Mouse (Mus musculus) activated CD4-positive, CD25-positive, alpha-beta regulatory T cell, adult 4 months (primary cell): Measurements from ENCODE around the gene Epha4. TPM values are rescaled to one million over a fixed set of nuclear protein-coding genes. Genes with fewer than 3 reads are reported as not detected.

ENCODE experiments used
- ATAC-seq: one replicate; pipeline ENCODE4 v1.8.0; 2017
- polyA plus RNA-seq, 2 experiments: library from polyadenylated mRNA; unstranded; fragments of 100-300 nt; shearing (Covaris generic); gene quantifications; one replicate each; pipeline ENCODE4 v1.2.1; 2017

The Epha4 gene
- under 1 TPM in 1 of 2 experiments, not detected in 1; 0.12 TPM for polyA plus RNA-seq

GRCm38 (mm10) chr1:77514963-77515650, at the start of gene Epha4:
TSS of gene Epha4 (minus strand) at chr1:77515088.
- ATAC-seq: no peak

GRCm38 (mm10) chr1:77556199-77556598, 41.3 kb upstream of the Epha4 start:
- ATAC-seq: no peak

- ATAC-seq: no peak
Measured at GRCm38 (mm10) chr1:77551927-77552326, 37.0 kb upstream of the Epha4 start.

GRCm38 (mm10) chr1:77545722-77546121, 30.8 kb upstream of the Epha4 start:
- ATAC-seq: no peak

GRCm38 (mm10) chr1:77545035-77545434, 30.1 kb upstream of the Epha4 start:
- ATAC-seq: no peak

- no peak for ATAC-seq
Measured at GRCm38 (mm10) chr1:77544279-77544678, 29.4 kb upstream of the Epha4 start.

GRCm38 (mm10) chr1:77539945-77540344, 25.1 kb upstream of the Epha4 start:
- no peak for ATAC-seq

GRCm38 (mm10) chr1:77538559-77538958, 23.7 kb upstream of the Epha4 start:
- no peak for ATAC-seq

GRCm38 (mm10) chr1:77535905-77536304, 21.0 kb upstream of the Epha4 start:
- ATAC-seq: no peak

GRCm38 (mm10) chr1:77532576-77533183, 17.8 kb upstream of the Epha4 start:
- no peak for ATAC-seq

- no peak for ATAC-seq
Measured at GRCm38 (mm10) chr1:77531934-77532575, 17.2 kb upstream of the Epha4 start.

- ATAC-seq: no peak
Measured at GRCm38 (mm10) chr1:77525082-77525481, 10.2 kb upstream of the Epha4 start.

- no peak for ATAC-seq
Measured at GRCm38 (mm10) chr1:77523354-77523753, 8.5 kb upstream of the Epha4 start.

- no peak for ATAC-seq
Measured at GRCm38 (mm10) chr1:77521640-77522539, 7.0 kb upstream of the Epha4 start.

GRCm38 (mm10) chr1:77518715-77519114, 3.8 kb upstream of the Epha4 start:
- ATAC-seq: no peak

- ATAC-seq: no peak
Measured at GRCm38 (mm10) chr1:77516203-77516991, 1.5 kb upstream of the Epha4 start.

- no peak for ATAC-seq
Measured at GRCm38 (mm10) chr1:77515651-77515981, 728 bp upstream of the Epha4 start.

- ATAC-seq: no peak
Measured at GRCm38 (mm10) chr1:77514325-77514962, 444 bp downstream of the Epha4 start.

- no peak for ATAC-seq
Measured at GRCm38 (mm10) chr1:77513959-77514324, 946 bp downstream of the Epha4 start.

GRCm38 (mm10) chr1:77513411-77513941, 1.4 kb downstream of the Epha4 start:
- no peak for ATAC-seq

GRCm38 (mm10) chr1:77512431-77513195, 2.3 kb downstream of the Epha4 start:
- no peak for ATAC-seq
